Mouse (Mus musculus): ENCODE data around the gene Elavl2.

DNA sequence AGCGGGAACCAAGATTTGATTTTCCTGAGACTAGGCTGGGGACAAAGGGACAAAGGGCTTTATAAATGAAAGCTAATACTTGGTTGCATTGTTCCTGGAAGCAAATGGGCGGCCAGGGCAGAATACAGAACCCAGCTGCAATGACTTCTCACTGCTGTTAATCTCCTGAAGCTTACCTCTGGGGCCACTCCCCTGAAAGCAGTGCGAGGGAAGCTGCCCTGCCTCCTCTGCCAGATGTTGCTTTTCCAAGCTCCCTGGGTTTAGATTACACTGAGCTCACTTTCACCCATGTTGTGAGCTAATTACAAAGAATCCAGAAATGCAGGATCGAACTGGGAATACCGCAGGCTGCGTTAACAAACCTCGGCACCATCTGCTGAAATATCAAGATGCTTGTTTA is 163.6 kb downstream of the Elavl2 start:
- TF ChIP-seq CTCF (IDR thresholded peaks at IDR 0.05; ENCODE audit: borderline replicate concordance, control insufficient read depth, extremely low read depth, insufficient read depth, low read length, poor library complexity) = no peak
- no peak for TF ChIP-seq POLR2A (IDR thresholded peaks at IDR 0.05; ENCODE audit: control insufficient read depth, extremely low read depth, insufficient read depth, low read length, poor library complexity)
